Mouse (Mus musculus): Measurements from ENCODE around the gene Parp11. TPM values are rescaled to one million over a fixed set of nuclear protein-coding genes. Genes with fewer than 3 reads are reported as not detected.
"Not testable (repeated sequence)": the region's sequence is repeated elsewhere in the genome, so short reads cannot be mapped to it uniquely, and the experiment has no call there.

Parp11 gene
- polyA plus RNA-seq, 1 experiment: 40.6 TPM

DNA sequence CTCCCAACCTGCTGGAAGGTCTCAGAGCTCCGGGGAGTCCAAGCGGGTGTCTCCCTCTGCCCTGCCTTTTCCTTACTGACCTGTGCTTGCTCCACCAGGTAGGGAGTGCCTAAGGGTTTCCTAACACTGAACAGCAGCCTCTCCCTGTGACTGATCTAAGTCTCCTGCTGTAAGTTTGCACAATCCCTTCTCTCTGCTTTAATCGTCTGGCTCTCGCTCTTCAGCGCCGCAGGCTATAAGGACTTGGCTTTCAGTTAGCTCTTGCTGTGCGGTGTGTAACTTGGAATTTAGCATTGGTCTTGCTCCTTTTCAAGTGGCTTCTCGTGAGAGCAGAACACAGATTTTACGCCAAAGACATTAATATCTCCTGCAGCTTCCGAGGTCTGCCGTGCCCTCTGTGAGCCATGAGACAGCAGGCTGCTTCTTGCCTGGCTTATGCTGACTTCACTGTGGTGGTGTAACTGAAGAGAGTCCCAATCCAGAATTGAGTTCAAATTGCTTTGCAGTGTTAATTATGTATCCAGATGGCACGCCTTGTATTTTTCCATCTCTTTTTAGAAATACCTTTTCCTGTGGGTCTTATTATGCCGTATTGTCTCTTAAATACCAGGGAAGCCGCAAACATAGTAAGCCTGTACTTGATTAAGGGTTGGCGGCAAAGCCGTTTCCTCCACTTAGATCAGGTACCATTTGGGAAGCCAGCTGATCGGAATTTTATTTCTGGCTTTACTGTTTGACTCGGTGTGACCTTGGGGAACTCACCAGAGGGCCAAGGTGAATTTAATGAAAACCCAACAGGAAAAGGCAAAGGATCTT, 50.4 kb downstream of the Parp11 start:
- H3K4me3 ChIP-seq (ENCODE audit: control insufficient read depth, low read depth, low read length): no peak overlapping the region
- TF ChIP-seq POLR2A (IDR thresholded peaks at IDR 0.05; ENCODE audit: control insufficient read depth, low read depth, low read length) (no peak), CTCF (IDR thresholded peaks at IDR 0.05; ENCODE audit: control insufficient read depth, insufficient read depth, insufficient replicate concordance, low read depth, low read length) (no peak)
- no peak overlapping the region for H3K27ac ChIP-seq (ENCODE audit: control insufficient read depth, insufficient read depth, low read depth, low read length)
- H3K27me3 ChIP-seq (ENCODE audit: control insufficient read depth, insufficient read depth, low read length): no peaks in the 10 kb centered on the region
- no peaks in the 10 kb centered on the region for H3K4me1 ChIP-seq (ENCODE audit: control insufficient read depth, insufficient read depth, low read length)
- no peaks in the 10 kb centered on the region for H3K36me3 ChIP-seq (ENCODE audit: control insufficient read depth, insufficient read depth, low read length)

DNA sequence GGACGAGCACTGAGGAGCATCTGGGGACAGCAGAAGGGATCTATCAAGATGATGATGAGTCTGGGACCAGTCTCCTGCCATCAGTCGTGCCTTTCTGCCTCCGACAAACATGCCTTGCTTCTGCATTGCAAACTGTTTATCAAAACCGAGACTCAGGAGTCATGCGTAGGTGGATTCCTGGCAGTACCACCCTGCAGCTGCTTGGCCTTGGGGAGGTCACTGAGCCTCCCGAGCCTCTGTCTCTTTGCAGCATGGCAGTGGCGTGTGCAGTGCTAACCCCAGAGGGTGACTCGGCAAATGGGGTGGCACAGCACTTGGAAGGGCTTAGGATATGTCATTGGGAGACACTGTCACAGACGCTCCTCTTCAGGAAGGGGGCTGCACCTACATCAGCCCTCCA, 53.5 kb downstream of the Parp11 start:
- H3K27ac ChIP-seq (ENCODE audit: control insufficient read depth, insufficient read depth, low read depth, low read length): peak overlapping the region; percentile 30
- H3K4me1 ChIP-seq (ENCODE audit: control insufficient read depth, insufficient read depth, low read length): no peaks in the 10 kb centered on the region
- no peaks in the 10 kb centered on the region for H3K27me3 ChIP-seq (ENCODE audit: control insufficient read depth, insufficient read depth, low read length)
- H3K36me3 ChIP-seq (ENCODE audit: control insufficient read depth, insufficient read depth, low read length): no peaks in the 10 kb centered on the region
- no peak for TF ChIP-seq CTCF (IDR thresholded peaks at IDR 0.05; ENCODE audit: control insufficient read depth, insufficient read depth, insufficient replicate concordance, low read depth, low read length)
- no peak for TF ChIP-seq POLR2A (IDR thresholded peaks at IDR 0.05; ENCODE audit: control insufficient read depth, low read depth, low read length)
- H3K4me3 ChIP-seq (ENCODE audit: control insufficient read depth, low read depth, low read length): no peak overlapping the region

DNA sequence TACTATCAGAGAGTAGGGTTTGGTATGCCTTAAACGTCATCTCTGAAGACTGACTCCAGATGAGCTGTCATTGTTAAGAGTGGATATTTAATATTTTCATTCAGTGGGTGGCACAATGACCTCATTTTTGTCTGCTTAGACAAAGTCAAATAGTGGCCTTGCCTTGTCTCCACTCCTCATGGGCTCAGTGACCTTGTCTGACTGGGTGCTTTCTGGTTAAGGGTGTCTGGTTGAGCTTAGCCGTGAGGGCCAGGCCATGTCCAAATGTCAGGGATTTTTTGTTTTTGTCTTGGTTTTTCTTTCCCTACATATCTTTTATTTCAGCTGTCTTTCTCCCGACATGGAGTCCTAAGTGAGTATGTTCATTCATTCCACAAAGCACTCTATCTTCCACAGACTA, 54.2 kb downstream of the Parp11 start:
- no peaks in the 10 kb centered on the region for H3K4me1 ChIP-seq (ENCODE audit: control insufficient read depth, insufficient read depth, low read length)
- no peak overlapping the region for H3K4me3 ChIP-seq (ENCODE audit: control insufficient read depth, low read depth, low read length)
- no peaks in the 10 kb centered on the region for H3K36me3 ChIP-seq (ENCODE audit: control insufficient read depth, insufficient read depth, low read length)
- H3K27me3 ChIP-seq (ENCODE audit: control insufficient read depth, insufficient read depth, low read length): no peaks in the 10 kb centered on the region
- TF ChIP-seq POLR2A (IDR thresholded peaks at IDR 0.05; ENCODE audit: control insufficient read depth, low read depth, low read length): no peak
- TF ChIP-seq CTCF (IDR thresholded peaks at IDR 0.05; ENCODE audit: control insufficient read depth, insufficient read depth, insufficient replicate concordance, low read depth, low read length): no peak
- no peak overlapping the region for H3K27ac ChIP-seq (ENCODE audit: control insufficient read depth, insufficient read depth, low read depth, low read length)

DNA sequence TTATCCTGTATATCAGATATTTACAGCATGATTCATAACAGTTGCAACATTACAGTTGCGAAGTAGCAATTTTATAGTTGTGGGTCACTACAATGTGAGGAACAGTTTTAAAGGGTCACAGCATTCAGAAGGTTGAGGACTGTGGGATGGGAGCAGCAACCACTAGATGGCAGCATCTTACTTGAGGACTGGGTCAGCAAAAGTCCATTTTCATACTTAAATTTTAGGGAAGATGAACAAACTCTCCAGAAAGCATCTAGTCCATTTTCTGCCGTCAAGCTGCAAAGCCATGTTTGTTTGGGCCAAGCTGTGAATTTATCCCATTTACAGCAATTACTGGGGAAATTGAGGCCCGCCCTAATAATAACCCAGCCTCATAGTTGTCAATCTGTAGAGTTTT, 55.9 kb downstream of the Parp11 start:
- Histone ChIP-seq H3K36me3 (ENCODE audit: control insufficient read depth, insufficient read depth, low read length) (no peaks in the 10 kb centered on the region), H3K4me3 (ENCODE audit: control insufficient read depth, low read depth, low read length) (no peak overlapping the region), H3K27ac (ENCODE audit: control insufficient read depth, insufficient read depth, low read depth, low read length) (no peak overlapping the region), H3K27me3 (ENCODE audit: control insufficient read depth, insufficient read depth, low read length) (no peaks in the 10 kb centered on the region), H3K4me1 (ENCODE audit: control insufficient read depth, insufficient read depth, low read length) (no peaks in the 10 kb centered on the region)
- TF ChIP-seq CTCF (IDR thresholded peaks at IDR 0.05; ENCODE audit: control insufficient read depth, insufficient read depth, insufficient replicate concordance, low read depth, low read length): no peak; the same call in 1 of the 2 replicates
- TF ChIP-seq POLR2A (IDR thresholded peaks at IDR 0.05; ENCODE audit: control insufficient read depth, low read depth, low read length): no peak

DNA sequence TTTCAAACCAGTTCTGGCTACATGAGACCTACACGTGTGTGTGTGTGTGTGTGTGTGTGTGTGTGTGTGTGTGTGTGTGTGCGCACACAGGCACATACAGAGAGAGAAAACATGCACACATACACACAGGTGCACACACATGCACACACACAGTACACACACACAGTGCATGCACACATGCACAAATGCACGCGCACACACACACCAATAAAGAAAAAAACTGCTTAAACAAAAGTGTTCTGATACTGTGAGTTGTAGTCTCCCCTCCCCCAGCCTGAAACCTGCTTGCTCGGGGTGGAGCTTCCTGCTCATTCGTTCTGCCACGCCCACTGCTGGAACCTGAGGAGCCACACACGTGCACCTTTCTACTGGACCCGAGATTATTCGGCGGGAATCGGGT, 67.1 kb downstream of the Parp11 start:
- not testable (repeated sequence) for H3K4me3 ChIP-seq (ENCODE audit: control insufficient read depth, low read depth, low read length); H3K4me1 ChIP-seq (ENCODE audit: control insufficient read depth, insufficient read depth, low read length); H3K27ac ChIP-seq (ENCODE audit: control insufficient read depth, insufficient read depth, low read depth, low read length)

DNA sequence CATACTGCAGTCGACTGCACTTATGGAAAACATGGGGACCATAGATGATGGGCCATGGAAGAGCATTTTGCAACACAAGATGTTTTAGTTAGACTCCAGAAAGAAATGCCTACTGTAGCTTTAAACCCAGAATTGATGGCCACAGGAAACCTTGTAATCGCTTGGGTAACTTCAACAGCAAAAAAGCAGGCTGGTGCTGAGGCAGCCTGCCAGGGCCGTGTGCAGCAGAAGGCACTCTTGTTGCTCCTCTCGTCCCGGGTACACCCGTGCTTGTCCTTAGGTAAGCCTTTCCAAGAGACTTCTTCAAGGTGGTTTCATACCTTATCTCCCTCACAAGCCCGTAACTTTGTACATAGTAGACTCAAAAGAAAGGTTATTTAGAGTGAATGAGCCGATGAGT, 74.5 kb downstream of the Parp11 start:
- no peak overlapping the region for H3K27ac ChIP-seq (ENCODE audit: control insufficient read depth, insufficient read depth, low read depth, low read length)
- TF ChIP-seq CTCF (IDR thresholded peaks at IDR 0.05; ENCODE audit: control insufficient read depth, insufficient read depth, insufficient replicate concordance, low read depth, low read length): no peak
- H3K4me1 ChIP-seq (ENCODE audit: control insufficient read depth, insufficient read depth, low read length): no peaks in the 10 kb centered on the region
- no peaks in the 10 kb centered on the region for H3K27me3 ChIP-seq (ENCODE audit: control insufficient read depth, insufficient read depth, low read length)
- H3K4me3 ChIP-seq (ENCODE audit: control insufficient read depth, low read depth, low read length): no peak overlapping the region
- H3K36me3 ChIP-seq (ENCODE audit: control insufficient read depth, insufficient read depth, low read length): no peaks in the 10 kb centered on the region

More for the DNA sequence above, 67.1 kb downstream of the Parp11 start:
- H3K27me3 ChIP-seq (ENCODE audit: control insufficient read depth, insufficient read depth, low read length); H3K36me3 ChIP-seq (ENCODE audit: control insufficient read depth, insufficient read depth, low read length): not testable (repeated sequence)

DNA sequence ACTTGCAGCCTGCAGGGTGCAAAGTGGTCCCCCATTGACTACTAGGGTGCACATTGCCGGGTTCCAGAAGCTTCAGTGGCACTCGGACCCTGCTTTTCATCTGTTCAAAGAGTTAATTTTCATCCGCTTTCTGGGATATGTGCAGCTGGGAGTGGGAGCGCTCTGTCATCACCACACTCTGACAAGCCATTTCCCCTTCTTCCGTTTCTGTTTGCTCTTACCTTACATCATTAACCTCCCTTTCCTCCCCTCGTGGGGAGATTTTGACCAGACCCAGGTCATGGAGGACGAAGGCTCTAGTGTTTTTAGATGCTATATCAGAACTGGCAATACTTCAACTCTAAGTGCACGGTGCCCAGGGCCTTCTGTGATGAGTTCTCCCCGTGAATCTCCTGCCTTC, 75.7 kb downstream of the Parp11 start:
- Histone ChIP-seq H3K27me3 (ENCODE audit: control insufficient read depth, insufficient read depth, low read length) (no peaks in the 10 kb centered on the region), H3K27ac (ENCODE audit: control insufficient read depth, insufficient read depth, low read depth, low read length) (no peak overlapping the region)

DNA sequence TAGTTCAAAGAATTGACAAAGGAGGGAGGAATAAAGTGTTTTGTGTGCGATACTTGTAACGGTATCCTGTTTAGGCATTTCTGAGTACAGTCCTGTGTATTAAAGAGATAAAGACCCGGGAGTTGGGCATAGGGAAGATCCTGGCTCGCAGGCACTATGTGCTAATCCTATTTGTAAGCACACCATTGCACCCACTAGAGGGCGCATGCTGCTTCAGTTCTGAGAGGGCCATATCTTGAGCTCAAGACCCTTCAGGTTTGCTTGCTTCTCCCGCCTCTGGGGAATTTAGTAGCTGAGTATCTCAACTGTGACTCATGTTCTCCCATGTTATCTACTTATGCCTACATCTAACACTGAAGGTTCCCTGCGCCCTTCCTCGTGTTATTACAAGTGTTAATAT, 77.8 kb downstream of the Parp11 start:
- H3K36me3 ChIP-seq (ENCODE audit: control insufficient read depth, insufficient read depth, low read length): no peaks in the 10 kb centered on the region
- H3K4me1 ChIP-seq (ENCODE audit: control insufficient read depth, insufficient read depth, low read length): no peaks in the 10 kb centered on the region
- TF ChIP-seq CTCF (IDR thresholded peaks at IDR 0.05; ENCODE audit: control insufficient read depth, insufficient read depth, insufficient replicate concordance, low read depth, low read length): peak; percentile 66; the same call in 1 of the 2 replicates
- no peak for TF ChIP-seq POLR2A (IDR thresholded peaks at IDR 0.05; ENCODE audit: control insufficient read depth, low read depth, low read length)
- no peak overlapping the region for H3K27ac ChIP-seq (ENCODE audit: control insufficient read depth, insufficient read depth, low read depth, low read length)
- H3K27me3 ChIP-seq (ENCODE audit: control insufficient read depth, insufficient read depth, low read length): no peaks in the 10 kb centered on the region
- no peak overlapping the region for H3K4me3 ChIP-seq (ENCODE audit: control insufficient read depth, low read depth, low read length)

More for the DNA sequence above, 75.7 kb downstream of the Parp11 start:
- H3K4me3 ChIP-seq (ENCODE audit: control insufficient read depth, low read depth, low read length): no peak overlapping the region
- no peaks in the 10 kb centered on the region for H3K36me3 ChIP-seq (ENCODE audit: control insufficient read depth, insufficient read depth, low read length)
- H3K4me1 ChIP-seq (ENCODE audit: control insufficient read depth, insufficient read depth, low read length): no peaks in the 10 kb centered on the region
- TF ChIP-seq POLR2A (IDR thresholded peaks at IDR 0.05; ENCODE audit: control insufficient read depth, low read depth, low read length) (no peak), CTCF (IDR thresholded peaks at IDR 0.05; ENCODE audit: control insufficient read depth, insufficient read depth, insufficient replicate concordance, low read depth, low read length) (no peak)
